Mouse (Mus musculus) bone marrow macrophage, adult 2 months (primary cell): Measurements from ENCODE around the gene Gse1.

Experiments
- CTCF ChIP-seq: IDR thresholded peaks from 2 replicates; pipeline ENCODE4 v1.5.1; 2012; ENCODE audit warnings: low read depth, mild to moderate bottlenecking, low read length, moderate library complexity
- POLR2A ChIP-seq: IDR thresholded peaks from 2 replicates; pipeline ENCODE4 v1.6.1; 2012; ENCODE audit warnings: mild to moderate bottlenecking, low read depth, low read length, borderline replicate concordance

- TF ChIP-seq CTCF = no peak
- no peak for TF ChIP-seq POLR2A
Measured at GRCm38 (mm10) chr8:120298601-120299532, 70.6 kb downstream of the Gse1 start.
